Mouse (Mus musculus) limb, embryonic 15.5 days (tissue): Measurements from ENCODE around the gene Vmn1r196. TPM values are rescaled to one million over a fixed set of nuclear protein-coding genes. Genes with fewer than 3 reads are reported as not detected.
"Not testable (repeated sequence)": the region's sequence is repeated elsewhere in the genome, so short reads cannot be mapped to it uniquely, and the experiment has no call there.

Experiments used
- ATAC-seq: fragments of 200-750 bp; cut with Nextera tagmentation; 2 replicates; pipeline ENCODE4 v1.8.0; 2017; ENCODE audit warnings: low read depth, moderate TSS enrichment; ENCODE audit not compliant: insufficient number of reproducible peaks, low FRiP score, low TSS enrichment
- H3K27ac ChIP-seq: fragments of 300-500 bp; sonication (generic); 2 replicates; pipeline ENCODE4 v1.5.1; 2015; ENCODE audit warnings: moderate library complexity, mild to moderate bottlenecking, inconsistent platforms
- H3K27me3 ChIP-seq: fragments of 300-500 bp; sonication (generic); 2 replicates; pipeline ENCODE4 v1.6.1; 2015; ENCODE audit warnings: inconsistent platforms
- H3K36me3 ChIP-seq: fragments of 300-500 bp; sonication (generic); 2 replicates; pipeline ENCODE4 v1.6.1; 2015; ENCODE audit warnings: inconsistent platforms
- H3K4me1 ChIP-seq: fragments of 300-500 bp; sonication (generic); 2 replicates; pipeline ENCODE4 v1.6.1; 2015; ENCODE audit warnings: inconsistent platforms
- H3K4me2 ChIP-seq: fragments of 300-500 bp; sonication (generic); 2 replicates; pipeline ENCODE4 v1.6.1; 2015; ENCODE audit warnings: mild to moderate bottlenecking, inconsistent platforms
- H3K4me3 ChIP-seq: fragments of 300-500 bp; sonication (generic); 2 replicates; pipeline ENCODE4 v1.5.1; 2015; ENCODE audit warnings: mild to moderate bottlenecking, inconsistent platforms
- H3K9ac ChIP-seq: fragments of 300-500 bp; sonication (generic); 2 replicates; pipeline ENCODE4 v1.6.1; 2015; ENCODE audit warnings: inconsistent platforms
- H3K9me3 ChIP-seq: fragments of 300-500 bp; sonication (generic); 2 replicates; pipeline ENCODE4 v1.6.1; 2016; ENCODE audit warnings: inconsistent platforms
- WGBS: fragments of 180-500 bp; shearing (Covaris S2); methylation state at CpG from one replicate; pipeline ENCODE4 v1.1.7; 2015; 5-methylcytosine and 5-hydroxymethylcytosine counted together
- polyA plus RNA-seq: library from polyadenylated mRNA; unstranded; fragments of >200 nt; fragmentation: Nextera tagmentation; extraction: Ambion mirVana; gene quantifications from 2 replicates; pipeline ENCODE4 v1.2.1, GENCODE M21; 2015

Gene Vmn1r196
- not detected in 2 replicates for polyA plus RNA-seq

GRCm38 (mm10) chr13:22289620-22290019, at the start of gene Vmn1r196:
TSS of gene Vmn1r196 (plus strand) at chr13:22289920.
- ATAC-seq, result no peak
- no peak within 1 kb of the TSS for H3K4me3 ChIP-seq
- 68% methylated on average over 2 of the region's 2 CpGs for WGBS
- no peaks in the 10 kb centered on the region for H3K4me1 ChIP-seq
- H3K27ac ChIP-seq, result no peak within 1 kb of the TSS
- H3K36me3 ChIP-seq, result no peaks in the 10 kb centered on the region
- H3K9me3 ChIP-seq, result no peaks in the 10 kb centered on the region
- no peak within 1 kb of the TSS for H3K9ac ChIP-seq
- H3K27me3 ChIP-seq, result no peaks in the 10 kb centered on the region
- H3K4me2 ChIP-seq, result no peak within 1 kb of the TSS

GRCm38 (mm10) chr13:22243915-22244314, 45.8 kb upstream of the Vmn1r196 start, which contains the start of gene Vmn1r194:
TSS of gene Vmn1r194 (plus strand) at chr13:22244215.
- H3K9me3 ChIP-seq, result no peaks in the 10 kb centered on the region
- WGBS, result 43% methylated on average over 1 of the region's 1 CpGs
- H3K9ac ChIP-seq, result no peak within 1 kb of the TSS
- H3K27me3 ChIP-seq, result no peaks in the 10 kb centered on the region
- no peaks in the 10 kb centered on the region for H3K36me3 ChIP-seq
- H3K27ac ChIP-seq, result no peak within 1 kb of the TSS
- no peak for ATAC-seq
- no peaks in the 10 kb centered on the region for H3K4me1 ChIP-seq
- H3K4me2 ChIP-seq, result no peak within 1 kb of the TSS
- no peak within 1 kb of the TSS for H3K4me3 ChIP-seq

- not testable (repeated sequence) for H3K9me3 ChIP-seq, H3K27ac ChIP-seq, H3K36me3 ChIP-seq, H3K4me1 ChIP-seq, H3K4me2 ChIP-seq, ATAC-seq, H3K9ac ChIP-seq, H3K4me3 ChIP-seq, H3K27me3 ChIP-seq
- 90% methylated on average over 1 of the region's 1 CpGs for WGBS
These were observed 19.5 kb upstream of the Vmn1r196 start, which contains the start of gene Vmn1r195 for GRCm38 (mm10) chr13:22270222-22270621. TSS of gene Vmn1r195 (plus strand) at chr13:22270522.

GRCm38 (mm10) chr13:22271721-22272120, 18.0 kb upstream of the Vmn1r196 start:
- Histone ChIP-seq H3K4me3 (no peak overlapping the region), H3K36me3 (no peaks in the 10 kb centered on the region), H3K9ac (no peak overlapping the region), H3K9me3 (no peaks in the 10 kb centered on the region), H3K27ac (no peak overlapping the region), H3K27me3 (no peaks in the 10 kb centered on the region), H3K4me2 (no peak overlapping the region), H3K4me1 (no peaks in the 10 kb centered on the region)
- WGBS, result 9% methylated on average over 2 of the region's 2 CpGs
- ATAC-seq, result no peak

GRCm38 (mm10) chr13:22284578-22284977, 5.1 kb upstream of the Vmn1r196 start:
- H3K36me3 ChIP-seq, result no peaks in the 10 kb centered on the region
- H3K4me3 ChIP-seq, result no peak overlapping the region
- H3K9ac ChIP-seq, result no peak overlapping the region
- ATAC-seq, result no peak
- no peaks in the 10 kb centered on the region for H3K4me1 ChIP-seq
- H3K4me2 ChIP-seq, result no peak overlapping the region
- H3K27me3 ChIP-seq, result no peaks in the 10 kb centered on the region
- no peak overlapping the region for H3K27ac ChIP-seq
- WGBS, result 77% methylated on average over 2 of the region's 2 CpGs
- H3K9me3 ChIP-seq, result no peaks in the 10 kb centered on the region

GRCm38 (mm10) chr13:22308075-22308474, 18.4 kb downstream of the Vmn1r196 start:
- H3K4me3 ChIP-seq, H3K36me3 ChIP-seq, H3K27ac ChIP-seq, H3K4me1 ChIP-seq, H3K27me3 ChIP-seq, ATAC-seq, H3K9me3 ChIP-seq, H3K4me2 ChIP-seq, H3K9ac ChIP-seq: not testable (repeated sequence)
- 91% methylated on average over 5 of the region's 5 CpGs for WGBS

- ATAC-seq, result no peak
- Histone ChIP-seq H3K4me2 (no peak overlapping the region), H3K27me3 (no peaks in the 10 kb centered on the region), H3K27ac (no peak overlapping the region), H3K4me1 (no peaks in the 10 kb centered on the region), H3K9ac (no peak overlapping the region), H3K4me3 (no peak overlapping the region), H3K36me3 (no peaks in the 10 kb centered on the region), H3K9me3 (no peaks in the 10 kb centered on the region)
- 72% methylated on average over 2 of the region's 2 CpGs for WGBS
These were observed 25.6 kb downstream of the Vmn1r196 start for GRCm38 (mm10) chr13:22315361-22315760.

- Histone ChIP-seq H3K9ac (no peak overlapping the region), H3K27ac (no peak overlapping the region), H3K36me3 (no peaks in the 10 kb centered on the region), H3K27me3 (no peaks in the 10 kb centered on the region), H3K4me2 (no peak overlapping the region), H3K9me3 (no peaks in the 10 kb centered on the region), H3K4me3 (no peak overlapping the region), H3K4me1 (no peaks in the 10 kb centered on the region)
- 69% methylated on average over 2 of the region's 2 CpGs for WGBS
- no peak for ATAC-seq
These were observed 27.6 kb downstream of the Vmn1r196 start for GRCm38 (mm10) chr13:22317366-22317765.

GRCm38 (mm10) chr13:22320091-22320490, 30.4 kb downstream of the Vmn1r196 start:
- no peaks in the 10 kb centered on the region for H3K27me3 ChIP-seq
- no peak overlapping the region for H3K27ac ChIP-seq
- H3K9ac ChIP-seq, result no peak overlapping the region
- no peaks in the 10 kb centered on the region for H3K4me1 ChIP-seq
- H3K4me2 ChIP-seq, result no peak overlapping the region
- H3K4me3 ChIP-seq, result no peak overlapping the region
- ATAC-seq, result no peak
- H3K36me3 ChIP-seq, result no peaks in the 10 kb centered on the region
- no peaks in the 10 kb centered on the region for H3K9me3 ChIP-seq

- Histone ChIP-seq H3K9me3 (no peaks in the 10 kb centered on the region), H3K36me3 (no peaks in the 10 kb centered on the region), H3K4me2 (no peak within 1 kb of the TSS), H3K27me3 (no peaks in the 10 kb centered on the region), H3K4me3 (no peak within 1 kb of the TSS), H3K27ac (no peak within 1 kb of the TSS), H3K9ac (no peak within 1 kb of the TSS), H3K4me1 (no peaks in the 10 kb centered on the region)
- no peak for ATAC-seq
These were observed 34.6 kb downstream of the Vmn1r196 start, which contains the start of gene Vmn1r197 for GRCm38 (mm10) chr13:22324289-22324688. TSS of gene Vmn1r197 (plus strand) at chr13:22324589.

GRCm38 (mm10) chr13:22333269-22333668, 43.5 kb downstream of the Vmn1r196 start:
- no peak overlapping the region for H3K4me3 ChIP-seq
- WGBS, result 76% methylated on average over 2 of the region's 2 CpGs
- no peak overlapping the region for H3K27ac ChIP-seq
- no peaks in the 10 kb centered on the region for H3K36me3 ChIP-seq
- H3K9ac ChIP-seq, result no peak overlapping the region
- no peaks in the 10 kb centered on the region for H3K4me1 ChIP-seq
- no peak overlapping the region for H3K4me2 ChIP-seq
- H3K27me3 ChIP-seq, result no peaks in the 10 kb centered on the region
- H3K9me3 ChIP-seq, result no peaks in the 10 kb centered on the region
- ATAC-seq, result no peak

GRCm38 (mm10) chr13:22335565-22335964, 45.8 kb downstream of the Vmn1r196 start:
- H3K27ac ChIP-seq, result no peak overlapping the region
- 84% methylated on average over 1 of the region's 1 CpGs for WGBS
- no peaks in the 10 kb centered on the region for H3K36me3 ChIP-seq
- no peak overlapping the region for H3K9ac ChIP-seq
- H3K4me2 ChIP-seq, result no peak overlapping the region
- no peak for ATAC-seq
- H3K4me1 ChIP-seq, result no peaks in the 10 kb centered on the region
- no peaks in the 10 kb centered on the region for H3K27me3 ChIP-seq
- no peak overlapping the region for H3K4me3 ChIP-seq
- H3K9me3 ChIP-seq, result no peaks in the 10 kb centered on the region
